Mouse (Mus musculus) R1 (cell line): Measurements from ENCODE around the gene Fn3krp.
A peak's percentile ranks its signal among the peaks of the same experiment; 100 is the strongest.

ENCODE experiments used
- DNase-seq: peaks from one replicate; pipeline ENCODE4 v3.0.0-alpha.2; 2018; ENCODE audit warnings: low read depth, low spot score

Fn3krp gene

DNA sequence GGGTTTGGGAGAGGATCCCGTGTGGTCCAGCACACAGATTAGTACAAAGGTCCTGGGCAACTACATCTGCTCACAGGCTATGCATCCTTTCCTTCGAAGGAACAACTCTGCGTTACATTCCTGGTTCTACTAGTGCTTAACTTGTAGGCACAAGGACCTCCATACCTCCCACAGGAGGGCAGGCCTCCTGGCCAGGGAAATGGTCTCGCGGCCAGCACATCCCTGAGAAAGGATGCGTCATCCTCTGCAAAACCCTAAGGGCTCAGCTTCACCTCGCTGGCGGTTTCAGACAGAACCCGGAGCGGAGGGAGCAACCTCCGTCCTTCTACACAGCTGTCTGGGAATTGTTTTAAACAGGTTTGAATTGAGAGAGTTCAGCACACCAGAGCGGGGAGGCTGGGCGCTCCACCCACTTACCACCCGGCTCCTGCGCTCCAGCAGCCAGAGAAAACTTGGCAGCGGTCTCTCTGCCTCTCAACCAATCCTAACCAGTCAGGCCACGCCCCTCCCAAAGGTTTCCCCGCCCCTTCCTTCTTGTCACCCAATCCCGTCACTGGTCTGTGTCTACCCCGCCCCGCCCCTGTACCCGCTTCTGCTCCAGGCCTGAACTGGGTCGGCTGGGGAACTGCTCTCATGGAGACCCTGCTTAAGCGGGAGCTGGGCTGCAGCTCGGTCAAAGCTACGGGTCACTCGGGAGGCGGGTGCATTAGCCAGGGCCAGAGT lies at the start of gene Fn3krp:
Fn3krp (plus strand) TSS at position 572 of the 723 bp plus-strand sequence.
- DNase-seq: peak; percentile 99

DNA sequence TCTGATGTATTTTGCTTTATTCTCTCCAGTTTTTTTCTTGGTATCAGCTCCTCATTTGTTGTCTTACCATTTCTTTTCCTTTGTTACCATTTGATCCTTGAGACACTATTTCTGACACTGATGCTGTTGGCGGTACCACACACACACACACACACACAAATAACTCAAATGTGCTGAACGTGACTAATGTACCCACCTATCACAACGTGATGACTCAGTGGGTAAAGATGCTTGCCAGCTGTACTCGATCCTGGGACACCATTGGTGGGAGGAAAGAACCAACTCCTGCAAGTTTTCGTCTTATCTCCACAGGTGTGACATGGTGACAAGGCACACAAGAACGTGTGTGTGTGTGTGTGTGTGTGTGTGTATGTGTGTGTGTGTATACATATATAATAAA lies 47.9 kb upstream of the Fn3krp start:
- DNase-seq: no peak

DNA sequence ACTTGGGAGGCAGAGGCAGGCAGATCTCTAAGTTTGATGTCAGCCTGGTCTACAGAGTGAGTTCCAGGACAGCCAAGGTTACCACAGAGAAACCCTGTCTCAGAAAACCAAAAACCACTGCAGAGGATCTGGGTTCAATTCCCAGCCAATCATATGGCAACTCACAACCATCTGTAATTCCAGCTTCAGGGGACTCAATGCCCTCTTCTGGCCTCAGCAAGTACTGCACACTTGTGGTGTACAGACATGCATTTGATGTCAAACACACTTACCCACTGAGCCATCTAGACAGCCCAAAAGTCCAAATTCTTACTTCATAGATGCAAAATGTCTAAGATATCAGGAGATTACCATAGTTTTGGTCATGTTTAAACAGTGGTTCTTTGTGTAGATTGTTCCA lies 42.6 kb upstream of the Fn3krp start:
- peak; percentile 59 for DNase-seq

DNA sequence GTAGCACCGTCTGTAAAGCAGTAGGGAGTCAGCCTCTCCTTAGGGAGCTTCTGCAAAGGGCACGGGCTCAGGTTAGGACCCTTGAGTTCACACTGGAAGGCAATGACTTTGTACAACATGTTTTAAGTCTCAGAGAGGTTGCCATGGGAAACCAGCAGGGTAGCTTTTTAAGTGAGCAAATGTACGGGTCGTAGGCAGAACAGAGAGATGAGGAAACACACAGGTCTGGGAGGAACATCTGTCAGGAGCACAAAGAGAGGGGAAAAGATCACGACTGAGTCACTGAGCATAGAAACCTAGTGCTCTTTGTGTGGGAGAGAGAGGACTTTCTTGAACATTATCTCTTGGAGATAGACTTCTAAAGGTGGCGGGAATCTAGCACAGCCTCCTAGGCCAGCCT lies 40.9 kb upstream of the Fn3krp start:
- DNase-seq: no peak

DNA sequence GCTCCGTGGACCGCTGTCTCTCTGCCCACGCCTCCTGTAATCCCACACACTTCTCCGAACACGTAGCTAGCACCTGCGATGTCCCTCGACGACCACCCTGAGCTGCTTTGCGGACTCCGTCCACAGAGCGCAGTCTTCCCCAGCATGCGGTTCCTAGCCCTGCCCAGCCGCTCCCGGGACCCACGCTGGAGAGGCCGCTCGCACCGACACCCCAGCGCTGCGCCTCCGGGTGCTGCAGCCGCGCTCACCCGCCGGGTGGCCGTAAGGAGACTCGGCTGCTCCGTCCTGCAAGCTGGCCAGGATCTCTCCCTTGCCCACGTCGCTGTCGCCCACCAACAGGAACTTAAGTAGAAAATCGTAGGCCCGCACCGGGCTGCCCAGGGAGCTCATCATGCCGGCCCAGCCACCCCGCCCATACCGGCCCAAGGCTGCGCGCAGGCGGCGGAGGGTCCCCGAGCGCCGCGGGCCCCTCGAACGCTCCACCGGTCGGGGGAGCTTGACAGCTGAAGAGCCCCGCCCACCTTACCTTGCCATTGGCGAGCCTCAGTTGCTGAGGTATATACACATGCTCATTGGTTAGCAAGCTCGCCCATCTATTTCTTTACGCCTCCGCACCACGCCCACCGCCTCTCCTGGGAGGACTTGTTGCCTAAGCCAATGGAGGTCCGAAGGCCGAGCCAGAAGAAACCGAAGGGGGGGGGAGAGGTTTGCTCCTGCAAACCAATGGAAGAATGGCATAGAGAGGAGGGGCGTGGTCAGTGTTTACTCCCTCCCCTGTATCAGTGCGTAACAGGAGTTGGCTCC lies 33.2 kb upstream of the Fn3krp start, which contains the start of gene Rab40b:
Rab40b (minus strand) TSS at position 502 of the 804 bp plus-strand sequence.
- DNase-seq: peak; percentile 100

DNA sequence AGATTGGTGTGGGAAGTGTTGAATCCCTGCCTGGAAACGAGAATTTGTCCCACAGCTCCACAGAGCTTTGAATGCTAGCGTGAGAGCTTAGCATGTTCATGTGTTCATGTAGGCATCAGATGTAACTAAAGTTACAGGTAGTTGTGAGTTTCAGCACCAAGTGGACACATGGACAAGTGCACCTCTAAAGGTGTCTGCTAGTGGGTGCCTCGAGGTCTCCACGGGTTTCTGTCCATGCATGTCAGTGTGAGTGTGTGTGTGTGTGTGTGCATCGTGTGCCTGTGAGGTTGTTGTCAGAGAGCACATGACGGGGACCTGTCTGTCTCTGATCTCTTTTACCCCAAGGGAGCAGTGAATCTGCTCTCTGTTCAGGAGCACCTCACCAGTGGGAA lies 32.7 kb upstream of the Fn3krp start:
- no peak for DNase-seq

DNA sequence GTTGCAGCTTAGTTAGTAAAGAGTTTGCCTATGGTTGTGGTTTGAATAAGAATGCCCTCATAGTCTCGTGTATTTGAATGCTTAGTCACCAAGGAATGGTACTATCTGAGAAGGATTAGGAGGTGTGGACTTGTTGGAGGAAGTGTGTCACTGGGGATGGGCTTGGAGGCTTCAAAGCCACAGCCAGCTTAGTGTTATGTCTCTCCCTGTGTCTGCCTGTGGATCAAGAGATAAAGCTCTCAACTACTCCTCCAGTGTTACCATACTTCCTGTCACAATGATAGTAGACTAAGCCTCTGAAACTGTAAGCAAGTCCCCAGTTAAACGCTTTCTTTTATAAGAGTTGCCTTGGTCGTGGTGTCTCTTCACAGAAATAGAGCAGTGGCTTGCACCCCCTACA lies 30.4 kb upstream of the Fn3krp start:
- no peak for DNase-seq

DNA sequence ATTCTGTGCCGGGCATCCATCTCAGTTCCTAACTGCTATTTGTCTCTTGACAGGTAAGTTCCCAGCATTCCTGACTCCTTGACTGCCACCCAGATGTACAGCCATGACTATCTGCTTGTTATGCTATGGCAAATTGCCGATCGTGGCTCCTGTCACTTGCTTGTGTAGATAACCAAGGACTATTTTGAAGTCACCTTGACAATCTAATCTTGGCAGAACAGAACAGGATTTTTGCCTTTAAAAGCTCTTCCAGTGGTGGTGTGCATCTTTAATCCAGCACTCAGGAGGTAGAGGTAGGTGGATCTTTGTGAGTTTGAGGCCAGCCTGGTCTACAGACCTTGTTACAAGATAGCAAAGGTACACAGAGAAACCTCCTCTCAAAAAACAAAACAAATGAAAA lies 28.8 kb upstream of the Fn3krp start:
- DNase-seq: no peak

DNA sequence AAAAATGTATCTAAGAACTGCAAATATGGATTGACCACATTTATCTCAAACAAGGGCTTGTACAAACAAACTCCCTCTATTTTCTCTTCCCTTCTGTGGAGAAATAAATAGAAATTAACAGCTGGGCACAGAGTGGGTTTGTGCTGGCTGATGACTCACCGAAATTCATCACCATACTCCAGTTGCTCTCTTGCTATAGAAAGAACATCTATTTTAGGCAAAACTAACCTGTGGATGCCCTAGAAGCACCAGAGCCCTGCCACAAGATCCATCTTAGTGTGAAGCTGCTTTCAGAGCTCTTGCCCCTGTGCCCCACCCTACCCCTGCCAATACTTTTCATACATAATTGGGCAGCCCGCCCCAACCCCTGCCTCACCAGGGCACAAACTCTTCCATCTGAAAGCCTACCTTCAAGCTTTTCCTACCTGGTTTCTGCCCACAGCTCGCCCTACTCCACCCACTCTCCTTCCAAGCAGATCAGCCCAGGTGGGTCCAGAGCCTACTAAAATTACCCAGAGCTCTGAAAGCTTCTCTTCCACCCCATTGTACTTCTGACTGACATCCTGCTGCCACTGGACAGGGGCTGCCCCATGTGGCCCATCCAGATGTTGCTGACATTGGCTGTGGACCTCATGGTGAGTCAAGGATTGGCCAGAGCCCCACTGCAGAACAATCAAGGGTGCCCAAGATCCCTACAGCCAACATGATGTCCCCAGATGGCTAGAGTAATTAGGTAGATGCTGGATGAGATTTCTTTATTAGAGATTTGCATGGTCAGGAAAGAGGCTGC lies 13.6 kb upstream of the Fn3krp start:
- no peak for DNase-seq

DNA sequence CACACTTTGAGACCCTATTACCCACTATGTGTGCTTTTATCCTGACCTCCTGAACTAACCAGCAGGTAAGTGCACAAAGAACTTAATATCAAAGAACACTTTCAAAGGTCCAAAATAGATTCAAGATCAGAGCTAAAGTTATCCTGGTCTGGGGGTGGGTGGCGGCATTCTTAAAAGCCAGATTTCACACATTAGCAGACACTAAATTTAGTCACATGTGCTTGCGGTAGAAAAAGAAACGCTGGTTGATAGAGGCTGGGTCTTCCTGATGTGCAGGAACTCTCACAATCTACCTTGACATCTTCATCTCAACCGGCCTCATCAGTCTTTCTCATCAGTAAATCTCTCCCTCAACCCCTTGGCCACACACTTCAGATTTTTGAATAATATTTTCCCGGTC lies 6.4 kb upstream of the Fn3krp start:
- DNase-seq: no peak

DNA sequence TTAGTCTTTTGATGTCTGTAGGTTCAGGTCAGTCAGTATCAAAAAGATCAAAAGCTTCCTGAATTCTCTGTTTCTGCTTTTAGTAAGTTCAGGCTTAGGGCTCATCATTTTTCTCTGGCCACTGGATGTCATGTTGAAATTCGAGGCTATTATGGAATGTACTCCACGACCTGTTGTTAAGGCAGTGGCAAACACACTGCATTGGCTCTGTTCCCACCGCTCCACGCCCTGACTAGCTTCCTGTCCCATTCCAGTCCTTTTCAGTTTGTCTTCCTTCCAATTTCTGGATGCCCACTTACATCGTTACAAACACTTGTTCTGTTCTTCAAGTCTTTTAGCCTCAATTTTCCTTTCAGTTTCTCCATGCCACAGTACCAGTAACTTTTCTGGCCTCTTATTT lies 5.8 kb upstream of the Fn3krp start:
- DNase-seq: no peak

DNA sequence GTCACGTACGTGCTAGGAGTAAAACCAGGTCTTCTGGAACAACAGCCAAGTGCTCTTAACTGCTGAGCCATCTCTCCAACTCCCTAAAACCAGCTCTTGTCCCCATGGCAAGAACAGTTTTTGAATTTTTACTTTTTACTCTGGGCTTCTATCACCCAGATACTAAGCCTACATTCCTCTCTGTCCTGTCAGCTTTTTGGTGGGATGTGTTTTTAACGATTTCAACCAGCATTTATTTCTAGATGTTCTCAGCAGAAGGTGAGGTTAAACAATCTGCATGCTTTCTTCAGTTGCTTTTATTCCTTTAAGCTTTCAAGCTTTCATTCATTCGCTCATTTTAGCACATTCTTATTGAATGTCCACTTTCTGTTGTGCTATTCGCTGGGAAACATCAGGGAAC lies 3.2 kb upstream of the Fn3krp start:
- DNase-seq: no peak

DNA sequence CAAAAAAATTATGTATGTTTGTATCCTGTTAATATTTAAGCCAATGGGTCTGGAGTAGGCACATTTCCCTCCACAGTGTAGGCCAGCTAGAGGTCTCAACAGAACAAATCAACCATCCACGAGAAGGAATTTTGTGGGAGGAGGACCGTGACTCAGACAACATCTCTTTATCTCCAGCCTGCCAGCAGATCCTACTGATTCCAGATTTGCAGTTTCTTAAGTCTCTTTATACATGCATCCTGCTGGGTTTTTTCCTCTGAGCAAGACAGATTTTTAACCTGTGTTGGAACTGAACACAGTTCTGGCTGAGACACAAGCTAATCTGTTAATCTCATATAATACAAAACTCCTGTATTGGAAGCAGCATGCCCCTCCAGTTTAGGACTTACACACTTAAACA lies 2.3 kb upstream of the Fn3krp start:
- no peak for DNase-seq

DNA sequence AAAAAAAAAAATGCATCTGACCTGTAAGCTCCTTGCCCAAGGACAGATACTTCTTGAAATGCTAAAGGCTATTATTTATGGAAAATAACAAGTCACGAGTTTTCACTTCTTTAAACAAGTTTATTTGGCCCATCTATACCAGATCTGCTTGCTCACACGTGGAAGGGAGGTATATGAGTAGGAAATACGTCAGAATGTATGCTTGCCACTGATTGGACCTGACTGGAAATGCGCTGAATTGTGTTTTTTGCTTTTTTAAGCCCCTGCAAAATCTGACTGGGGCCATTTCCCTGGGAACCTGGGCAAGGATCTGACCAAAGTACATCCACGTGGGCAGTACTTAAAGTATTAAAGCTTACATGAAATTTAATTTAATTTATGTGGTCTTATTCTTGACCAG lies 822 bp upstream of the Fn3krp start:
- peak; percentile 8 for DNase-seq

DNA sequence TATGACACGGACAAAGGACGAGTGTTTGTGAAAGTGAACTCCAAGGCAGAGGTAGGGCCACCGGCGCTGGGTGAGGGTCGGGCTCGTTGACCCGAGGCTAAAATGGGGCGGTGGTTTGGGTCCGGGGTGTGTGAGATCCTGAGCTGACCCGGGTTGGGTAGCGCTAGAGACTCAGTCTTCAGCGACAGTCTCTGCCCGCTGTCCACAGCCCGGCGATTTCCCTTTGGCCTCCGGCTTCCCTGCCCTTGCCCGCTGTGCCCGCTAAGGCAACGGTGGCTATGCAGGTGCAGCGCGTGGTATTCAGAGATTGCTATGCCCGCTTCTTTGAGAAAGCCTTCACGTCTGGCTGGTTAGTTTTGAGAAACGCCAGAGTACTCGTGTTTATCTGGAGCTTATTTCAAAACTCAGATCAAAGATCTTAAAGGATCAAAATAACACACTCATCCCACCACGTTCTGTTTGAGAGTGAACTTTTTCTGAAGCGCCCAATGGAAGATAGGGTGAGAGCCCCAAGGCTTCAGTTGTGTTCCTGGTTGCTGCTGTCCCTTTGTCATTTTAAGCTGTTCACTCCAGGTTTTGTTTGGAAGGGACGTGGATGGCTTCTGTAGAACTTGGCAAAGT lies 462 bp downstream of the Fn3krp start:
- DNase-seq: no peak

DNA sequence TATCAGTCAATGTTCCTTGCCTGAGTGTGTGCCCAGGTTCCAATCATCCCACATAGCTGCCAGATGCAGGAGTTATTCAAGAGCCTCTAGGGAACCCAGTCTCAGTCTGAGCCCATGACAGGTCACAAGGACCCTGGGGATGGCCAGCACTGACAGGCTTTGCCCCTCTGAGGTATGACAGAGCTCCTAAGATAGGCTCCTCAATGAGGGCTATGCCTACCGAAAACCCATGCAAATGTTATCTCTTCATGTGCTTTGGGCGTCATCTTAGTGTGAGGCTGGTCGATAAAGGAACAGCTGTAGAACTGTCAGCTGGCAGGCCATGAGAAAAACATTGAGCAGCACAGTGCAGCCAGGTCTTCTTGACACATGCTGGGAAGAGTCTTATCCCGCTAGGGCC lies 12.2 kb downstream of the Fn3krp start:
- no peak for DNase-seq

DNA sequence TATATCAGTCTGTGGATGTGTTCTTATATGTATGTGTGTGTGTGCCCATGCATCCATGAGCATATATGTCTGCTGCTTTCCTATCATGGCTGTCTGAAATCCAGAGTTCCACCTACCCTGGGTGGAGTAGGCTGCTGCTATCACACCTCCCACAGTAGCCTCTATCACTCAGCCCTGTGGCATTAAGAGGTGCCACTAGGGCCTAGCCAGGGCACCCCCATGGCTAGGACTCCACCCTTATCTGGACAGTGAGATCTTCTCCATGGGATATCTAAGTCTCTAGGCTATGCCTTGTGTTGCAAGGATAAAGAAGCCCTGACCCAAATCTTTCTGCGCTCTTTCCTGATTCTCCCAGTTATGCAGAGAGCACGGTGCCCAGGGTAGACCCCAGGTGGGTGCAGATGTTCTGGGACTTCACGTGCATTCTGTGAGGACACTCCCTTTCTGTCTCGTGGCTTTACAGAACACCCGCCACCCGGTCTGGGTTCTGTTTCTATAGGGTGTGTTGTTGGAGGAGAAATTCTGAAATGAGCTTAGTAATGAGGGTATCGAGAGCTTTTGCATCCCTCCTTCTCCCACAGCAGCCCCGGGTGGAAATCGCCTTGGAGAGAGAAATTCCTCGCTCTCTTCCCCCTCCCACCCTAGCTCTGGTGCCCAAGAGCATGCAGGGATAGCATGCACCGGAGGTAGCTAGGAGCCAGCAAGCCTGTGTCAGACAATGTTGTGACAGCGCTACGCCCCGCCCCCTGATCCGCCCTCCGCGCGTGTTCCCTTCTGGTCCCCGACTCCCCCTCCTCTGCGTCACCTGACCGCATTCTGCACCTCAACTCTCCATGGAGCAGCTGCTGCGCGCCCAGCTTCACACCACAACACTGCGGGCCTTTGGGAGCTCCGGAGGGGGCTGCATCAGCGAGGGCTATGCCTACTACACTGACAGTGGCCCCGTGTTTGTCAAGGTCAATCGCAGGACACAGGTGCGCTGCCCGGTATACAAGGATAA lies 13.3 kb downstream of the Fn3krp start, which contains the start of gene Fn3k:
Fn3k (plus strand) TSS at position 758 of the 1,000 bp plus-strand sequence.
- DNase-seq: peak; percentile 71

DNA sequence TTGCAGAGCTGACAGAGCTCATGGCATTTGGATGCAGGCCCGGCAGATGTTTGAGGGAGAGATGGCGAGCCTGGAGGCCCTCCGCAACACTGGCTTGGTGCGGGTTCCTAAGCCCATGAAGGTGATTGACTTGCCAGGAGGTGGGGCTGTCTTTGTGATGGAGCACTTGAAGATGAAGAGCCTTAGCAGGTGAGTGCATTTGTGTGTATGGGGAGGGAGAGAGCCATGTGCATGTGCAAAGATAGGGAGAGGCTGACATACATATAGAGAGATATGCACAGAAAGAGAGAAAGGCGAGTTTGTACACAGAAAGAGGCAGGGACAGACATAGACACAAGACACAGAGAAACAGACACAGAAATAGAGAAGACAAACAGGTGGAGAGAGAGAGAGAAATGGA lies 16.0 kb downstream of the Fn3krp start:
- DNase-seq: no peak

DNA sequence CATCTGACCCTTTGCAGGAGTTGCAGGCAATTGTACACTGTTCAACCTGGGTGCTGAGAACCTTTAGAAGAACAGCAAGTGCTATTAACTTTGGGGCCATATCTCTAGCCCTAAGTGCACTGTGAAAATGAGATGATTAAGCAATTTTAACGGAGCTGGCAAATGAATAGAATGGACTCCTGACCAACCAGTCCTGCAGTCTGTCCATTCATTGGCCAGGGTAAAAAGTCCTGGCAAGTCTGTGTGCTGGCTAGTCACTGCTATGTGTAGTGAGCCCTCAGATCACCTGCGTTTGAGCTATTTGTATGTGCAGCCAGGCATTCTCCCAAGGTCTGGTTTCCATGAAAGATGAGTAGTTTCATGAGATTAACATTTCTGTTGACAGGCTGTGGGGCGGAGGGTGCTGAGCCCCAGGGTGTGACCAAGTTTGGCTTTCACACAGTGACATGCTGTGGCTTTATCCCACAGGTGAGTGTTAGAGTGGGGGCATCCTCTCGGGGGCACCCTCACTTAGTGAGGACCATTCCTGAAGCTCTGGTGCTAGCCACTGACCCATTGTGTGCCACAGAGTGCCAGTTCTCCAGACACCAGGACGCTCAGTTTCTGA lies 18.6 kb downstream of the Fn3krp start:
- no peak for DNase-seq

DNA sequence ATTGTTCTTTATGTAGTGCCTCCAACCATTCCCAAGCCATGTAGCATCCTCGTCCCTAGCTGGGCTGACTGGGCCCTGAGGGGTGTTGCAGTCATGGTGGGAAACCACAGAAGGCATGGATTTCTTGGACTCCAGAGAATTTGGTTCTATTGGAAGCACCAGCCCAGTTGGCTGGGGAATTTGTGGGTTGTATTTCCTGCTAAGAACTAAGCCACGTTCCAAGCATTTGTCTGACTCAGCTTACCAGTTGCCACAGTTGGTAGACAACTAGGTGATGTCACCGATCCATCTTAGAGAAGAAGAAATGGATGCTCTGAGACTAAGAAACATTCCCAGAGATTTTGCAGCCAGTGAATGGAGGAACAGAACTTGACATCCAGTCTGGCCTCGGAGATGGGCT lies 20.5 kb downstream of the Fn3krp start:
- no peak for DNase-seq
